Mouse (Mus musculus) embryonic facial prominence, embryonic 12.5 days (tissue): ENCODE measurements around the gene N4bp3. TPM values are rescaled to one million over a fixed set of nuclear protein-coding genes. Genes with fewer than 3 reads are reported as not detected.
"Not testable (repeated sequence)": the region's sequence is repeated elsewhere in the genome, so short reads cannot be mapped to it uniquely, and the experiment has no call there.

Experiments used
- ATAC-seq: fragments of 200-750 bp; cut with Nextera tagmentation; 2 replicates; pipeline ENCODE4 v1.8.0; 2017; ENCODE audit not compliant: insufficient number of reproducible peaks, insufficient read depth, low FRiP score, low TSS enrichment
- H3K27ac ChIP-seq: fragments of 300-500 bp; sonication (generic); 2 replicates; pipeline ENCODE4 v1.5.1; 2016; ENCODE audit warnings: mild to moderate bottlenecking
- H3K27me3 ChIP-seq: fragments of 300-500 bp; sonication (generic); 2 replicates; pipeline ENCODE4 v1.6.1; 2016; ENCODE audit warnings: mild to moderate bottlenecking, moderate library complexity
- H3K36me3 ChIP-seq: fragments of 300-500 bp; sonication (generic); 2 replicates; pipeline ENCODE4 v1.6.1; 2016; ENCODE audit warnings: mild to moderate bottlenecking
- H3K4me1 ChIP-seq: fragments of 300-500 bp; sonication (generic); 2 replicates; pipeline ENCODE4 v1.6.1; 2016
- H3K4me2 ChIP-seq: fragments of 300-500 bp; sonication (generic); replicated peaks from 2 replicates; pipeline ENCODE4 v1.6.1; 2016; ENCODE audit warnings: mild to moderate bottlenecking, moderate library complexity
- H3K4me3 ChIP-seq: fragments of 300-500 bp; sonication (generic); 2 replicates; pipeline ENCODE4 v1.5.1; 2016; ENCODE audit warnings: mild to moderate bottlenecking
- H3K9ac ChIP-seq: fragments of 300-500 bp; sonication (generic); 2 replicates; pipeline ENCODE4 v1.6.1; 2016; ENCODE audit warnings: mild to moderate bottlenecking, moderate library complexity
- H3K9me3 ChIP-seq: fragments of 300-500 bp; sonication (generic); 2 replicates; pipeline ENCODE4 v1.6.1; 2016; ENCODE audit warnings: mild to moderate bottlenecking, moderate library complexity
- WGBS: fragments of 180-500 bp; shearing (Covaris S2); methylation state at CpG from one replicate; pipeline ENCODE4 v1.1.7; 2016; 5-methylcytosine and 5-hydroxymethylcytosine counted together
- polyA plus RNA-seq: library from polyadenylated mRNA; unstranded; fragments of >200 nt; fragmentation: Nextera tagmentation; extraction: Ambion mirVana; gene quantifications from 2 replicates; pipeline ENCODE4 v1.2.1, GENCODE M21; 2016

The N4bp3 gene
- polyA plus RNA-seq, 1 experiment from 2014 or later = 23.6 TPM

GRCm38 (mm10) chr11:51609940-51610339 lies 40.7 kb downstream of the N4bp3 start:
- 84% methylated on average over 5 of the region's 5 CpGs for WGBS
- not testable (repeated sequence) for H3K9me3 ChIP-seq

GRCm38 (mm10) chr11:51609266-51609909 lies 41.3 kb downstream of the N4bp3 start:
- 80% methylated on average over 3 of the region's 3 CpGs for WGBS

More at GRCm38 (mm10) chr11:51609940-51610339, 40.7 kb downstream of the N4bp3 start:
- not testable (repeated sequence) for H3K9ac ChIP-seq, H3K27me3 ChIP-seq, H3K27ac ChIP-seq, H3K4me2 ChIP-seq, H3K36me3 ChIP-seq, ATAC-seq, H3K4me3 ChIP-seq
- peaks cover 10% of the 10 kb centered on the region; the same call in 1 of the 2 replicates for H3K4me1 ChIP-seq

GRCm38 (mm10) chr11:51607096-51607738 lies 43.4 kb downstream of the N4bp3 start:
- Histone ChIP-seq H3K4me3 (peak overlapping the region; percentile 99), H3K9ac (peak overlapping the region; percentile 100), H3K27me3 (no peaks in the 10 kb centered on the region; the same call in 1 of the 2 replicates), H3K27ac (peak overlapping the region; percentile 86), H3K4me2 (peak overlapping the region; percentile 60), H3K36me3 (peaks cover 30% of the 10 kb centered on the region), H3K4me1 (peaks cover 27% of the 10 kb centered on the region), H3K9me3 (no peaks in the 10 kb centered on the region)
- WGBS = 7% methylated on average over 15 of the region's 15 CpGs
- peak; percentile 47; the same call in 1 of the 2 replicates for ATAC-seq

More at GRCm38 (mm10) chr11:51609266-51609909, 41.3 kb downstream of the N4bp3 start:
- no peak for ATAC-seq
- Histone ChIP-seq H3K4me3 (no peak overlapping the region), H3K4me1 (peaks cover 10% of the 10 kb centered on the region), H3K9me3 (no peaks in the 10 kb centered on the region), H3K36me3 (peaks cover 8% of the 10 kb centered on the region), H3K9ac (no peak overlapping the region), H3K27me3 (no peaks in the 10 kb centered on the region; the same call in 1 of the 2 replicates), H3K4me2 (no peak overlapping the region), H3K27ac (no peak overlapping the region)

- ATAC-seq = peak; percentile 87
- Histone ChIP-seq H3K36me3 (peaks cover 36% of the 10 kb centered on the region), H3K4me1 (peaks cover 33% of the 10 kb centered on the region), H3K4me3 (peak within 1 kb of the TSS; percentile 99), H3K9me3 (no peaks in the 10 kb centered on the region), H3K4me2 (peak within 1 kb of the TSS; percentile 90), H3K27me3 (no peaks in the 10 kb centered on the region; the same call in 1 of the 2 replicates), H3K9ac (peak within 1 kb of the TSS; percentile 100), H3K27ac (peak within 1 kb of the TSS; percentile 96)
- under 1% methylated on average over 78 of the region's 91 CpGs for WGBS
Observed at GRCm38 (mm10) chr11:51606447-51607095, 44.1 kb downstream of the N4bp3 start, which contains the start of gene Hnrnpab. TSS of gene Hnrnpab (minus strand) at chr11:51606847.

GRCm38 (mm10) chr11:51605602-51606446 lies 44.8 kb downstream of the N4bp3 start:
- H3K36me3 ChIP-seq = peaks cover 44% of the 10 kb centered on the region
- WGBS = under 1% methylated on average over 73 of the region's 81 CpGs

GRCm38 (mm10) chr11:51602253-51602652 lies 48.4 kb downstream of the N4bp3 start:
- Histone ChIP-seq H3K27me3 (no peaks in the 10 kb centered on the region; the same call in 1 of the 2 replicates), H3K4me3 (no peak overlapping the region), H3K9ac (no peak overlapping the region; the same call in 1 of the 2 replicates), H3K9me3 (no peaks in the 10 kb centered on the region), H3K4me1 (peaks cover 31% of the 10 kb centered on the region), H3K4me2 (no peak overlapping the region), H3K27ac (no peak overlapping the region), H3K36me3 (peaks cover 80% of the 10 kb centered on the region)
- 84% methylated on average over 3 of the region's 3 CpGs for WGBS
- ATAC-seq = no peak

More at GRCm38 (mm10) chr11:51605602-51606446, 44.8 kb downstream of the N4bp3 start:
- Histone ChIP-seq H3K9ac (peak overlapping the region; percentile 100), H3K9me3 (no peaks in the 10 kb centered on the region), H3K27ac (peak overlapping the region; percentile 96), H3K4me2 (peak overlapping the region; percentile 90), H3K4me3 (peak overlapping the region; percentile 99), H3K27me3 (no peaks in the 10 kb centered on the region; the same call in 1 of the 2 replicates), H3K4me1 (peaks cover 34% of the 10 kb centered on the region)
- ATAC-seq = peak; percentile 55; the same call in 1 of the 2 replicates

GRCm38 (mm10) chr11:51597553-51597952 lies 53.1 kb downstream of the N4bp3 start:
- ATAC-seq = no peak
- H3K4me3 ChIP-seq = no peak overlapping the region
- H3K36me3 ChIP-seq = peaks cover 99% of the 10 kb centered on the region
- H3K27me3 ChIP-seq = no peaks in the 10 kb centered on the region
- no peaks in the 10 kb centered on the region for H3K9me3 ChIP-seq
- no peak overlapping the region for H3K27ac ChIP-seq
- WGBS = 81% methylated on average over 2 of the region's 2 CpGs
- H3K9ac ChIP-seq = no peak overlapping the region
- no peak overlapping the region for H3K4me2 ChIP-seq
- H3K4me1 ChIP-seq = peaks cover 11% of the 10 kb centered on the region; the same call in 1 of the 2 replicates

- WGBS = 91% methylated on average over 1 of the region's 1 CpGs
- Histone ChIP-seq H3K27me3 (no peaks in the 10 kb centered on the region), H3K9me3 (no peaks in the 10 kb centered on the region), H3K4me1 (no peaks in the 10 kb centered on the region), H3K27ac (no peak overlapping the region), H3K4me2 (no peak overlapping the region), H3K9ac (no peak overlapping the region), H3K36me3 (peaks cover 99% of the 10 kb centered on the region), H3K4me3 (no peak overlapping the region)
- ATAC-seq = no peak
Observed at GRCm38 (mm10) chr11:51595459-51596083, 55.1 kb downstream of the N4bp3 start.

GRCm38 (mm10) chr11:51594715-51595350 lies 55.8 kb downstream of the N4bp3 start:
- WGBS = 74% methylated on average over 3 of the region's 3 CpGs
- ATAC-seq = no peak

GRCm38 (mm10) chr11:51593849-51594248 lies 56.8 kb downstream of the N4bp3 start:
- no peaks in the 10 kb centered on the region for H3K4me1 ChIP-seq
- H3K4me3 ChIP-seq = no peak overlapping the region
- no peaks in the 10 kb centered on the region for H3K9me3 ChIP-seq
- no peak overlapping the region for H3K4me2 ChIP-seq
- H3K27me3 ChIP-seq = no peaks in the 10 kb centered on the region
- no peak overlapping the region for H3K27ac ChIP-seq
- WGBS = 91% methylated on average over 6 of the region's 6 CpGs
- no peak overlapping the region for H3K9ac ChIP-seq
- H3K36me3 ChIP-seq = peaks cover 99% of the 10 kb centered on the region
- no peak for ATAC-seq

More at GRCm38 (mm10) chr11:51594715-51595350, 55.8 kb downstream of the N4bp3 start:
- no peak overlapping the region for H3K27ac ChIP-seq
- H3K9ac ChIP-seq = no peak overlapping the region
- H3K9me3 ChIP-seq = no peaks in the 10 kb centered on the region
- H3K4me2 ChIP-seq = no peak overlapping the region
- no peak overlapping the region for H3K4me3 ChIP-seq
- no peaks in the 10 kb centered on the region for H3K27me3 ChIP-seq
- no peaks in the 10 kb centered on the region for H3K4me1 ChIP-seq
- H3K36me3 ChIP-seq = peaks cover 99% of the 10 kb centered on the region
